Mouse (Mus musculus): ENCODE data around the gene Rem2. TPM values are rescaled to one million over a fixed set of nuclear protein-coding genes. Genes with fewer than 3 reads are reported as not detected.

Gene Rem2
- polyA plus RNA-seq, 1 experiment from 2014 or later: 0.34 TPM

GRCm38 (mm10) chr14:54442548-54442947, 33.4 kb upstream of the Rem2 start:
- Histone ChIP-seq H3K36me3 (ENCODE audit: control insufficient read depth, insufficient read depth) (peaks cover 2% of the 10 kb centered on the region; the same call in 1 of the 2 replicates), H3K9me3 (replicated peaks; ENCODE audit: control insufficient read depth, low read length) (no peaks in the 10 kb centered on the region), H3K27ac (ENCODE audit: low read length) (no peak overlapping the region), H3K4me1 (ENCODE audit: control insufficient read depth, low read depth, low read length) (peaks cover 5% of the 10 kb centered on the region; the same call in 1 of the 2 replicates), H3K4me3 (ENCODE audit: low read depth, low read length) (no peak overlapping the region), H3K4me2 (ENCODE audit: low read depth, low read length) (no peak overlapping the region), H3K27me3 (ENCODE audit: control insufficient read depth, insufficient read depth, low read depth, low read length) (no peaks in the 10 kb centered on the region), H3K9ac (ENCODE audit: low read depth, low read length) (no peak overlapping the region)
- 52% methylated on average over 3 of the region's 3 CpGs for WGBS (ENCODE audit: insufficient replicate concordance)
- no peak for ATAC-seq (ENCODE audit: low read depth)

- Histone ChIP-seq H3K36me3 (ENCODE audit: control insufficient read depth, insufficient read depth) (peaks cover 2% of the 10 kb centered on the region; the same call in 1 of the 2 replicates), H3K27me3 (ENCODE audit: control insufficient read depth, insufficient read depth, low read depth, low read length) (no peaks in the 10 kb centered on the region), H3K4me2 (ENCODE audit: low read depth, low read length) (no peak overlapping the region), H3K9me3 (replicated peaks; ENCODE audit: control insufficient read depth, low read length) (no peaks in the 10 kb centered on the region), H3K4me1 (ENCODE audit: control insufficient read depth, low read depth, low read length) (peaks cover 5% of the 10 kb centered on the region; the same call in 1 of the 2 replicates), H3K4me3 (ENCODE audit: low read depth, low read length) (no peak overlapping the region), H3K9ac (ENCODE audit: low read depth, low read length) (no peak overlapping the region), H3K27ac (ENCODE audit: low read length) (no peak overlapping the region)
- ATAC-seq (ENCODE audit: low read depth): peak; percentile 49; the same call in 1 of the 2 replicates
- WGBS (ENCODE audit: insufficient replicate concordance): 46% methylated on average over 3 of the region's 3 CpGs
Measured at GRCm38 (mm10) chr14:54443196-54443595, 32.7 kb upstream of the Rem2 start.

GRCm38 (mm10) chr14:54443712-54444618, 31.9 kb upstream of the Rem2 start:
- no peak overlapping the region for H3K9ac ChIP-seq (ENCODE audit: low read depth, low read length)
- no peak overlapping the region for H3K4me2 ChIP-seq (ENCODE audit: low read depth, low read length)
- no peak for ATAC-seq (ENCODE audit: low read depth)
- H3K4me3 ChIP-seq (ENCODE audit: low read depth, low read length): no peak overlapping the region
- peaks cover under 1% of the 10 kb centered on the region; the same call in 1 of the 2 replicates for H3K36me3 ChIP-seq (ENCODE audit: control insufficient read depth, insufficient read depth)
- 67% methylated on average over 15 of the region's 15 CpGs for WGBS (ENCODE audit: insufficient replicate concordance)
- no peaks in the 10 kb centered on the region for H3K9me3 ChIP-seq (replicated peaks; ENCODE audit: control insufficient read depth, low read length)
- no peak overlapping the region for H3K27ac ChIP-seq (ENCODE audit: low read length)
- H3K4me1 ChIP-seq (ENCODE audit: control insufficient read depth, low read depth, low read length): peaks cover 8% of the 10 kb centered on the region
- no peaks in the 10 kb centered on the region for H3K27me3 ChIP-seq (ENCODE audit: control insufficient read depth, insufficient read depth, low read depth, low read length)

- WGBS (ENCODE audit: insufficient replicate concordance): 54% methylated on average over 3 of the region's 3 CpGs
- H3K9me3 ChIP-seq (replicated peaks; ENCODE audit: control insufficient read depth, low read length): no peaks in the 10 kb centered on the region
- H3K27me3 ChIP-seq (ENCODE audit: control insufficient read depth, insufficient read depth, low read depth, low read length): no peaks in the 10 kb centered on the region
- no peak overlapping the region for H3K4me2 ChIP-seq (ENCODE audit: low read depth, low read length)
- H3K27ac ChIP-seq (ENCODE audit: low read length): no peak overlapping the region
- no peak overlapping the region for H3K9ac ChIP-seq (ENCODE audit: low read depth, low read length)
- ATAC-seq (ENCODE audit: low read depth): no peak
- no peaks in the 10 kb centered on the region for H3K36me3 ChIP-seq (ENCODE audit: control insufficient read depth, insufficient read depth)
- H3K4me1 ChIP-seq (ENCODE audit: control insufficient read depth, low read depth, low read length): peaks cover 12% of the 10 kb centered on the region
- no peak overlapping the region for H3K4me3 ChIP-seq (ENCODE audit: low read depth, low read length)
Measured at GRCm38 (mm10) chr14:54445476-54445875, 30.4 kb upstream of the Rem2 start.

GRCm38 (mm10) chr14:54453566-54453965, 22.3 kb upstream of the Rem2 start:
- no peak for ATAC-seq (ENCODE audit: low read depth)
- Histone ChIP-seq H3K4me3 (ENCODE audit: low read depth, low read length) (no peak overlapping the region), H3K4me2 (ENCODE audit: low read depth, low read length) (no peak overlapping the region), H3K9me3 (replicated peaks; ENCODE audit: control insufficient read depth, low read length) (no peaks in the 10 kb centered on the region), H3K9ac (ENCODE audit: low read depth, low read length) (no peak overlapping the region), H3K4me1 (ENCODE audit: control insufficient read depth, low read depth, low read length) (peaks cover 16% of the 10 kb centered on the region), H3K27ac (ENCODE audit: low read length) (no peak overlapping the region), H3K27me3 (ENCODE audit: control insufficient read depth, insufficient read depth, low read depth, low read length) (no peaks in the 10 kb centered on the region), H3K36me3 (ENCODE audit: control insufficient read depth, insufficient read depth) (no peaks in the 10 kb centered on the region)
- 71% methylated on average over 9 of the region's 9 CpGs for WGBS (ENCODE audit: insufficient replicate concordance)

GRCm38 (mm10) chr14:54454669-54455528, 21.0 kb upstream of the Rem2 start:
- Histone ChIP-seq H3K27ac (ENCODE audit: low read length) (no peak overlapping the region), H3K9me3 (replicated peaks; ENCODE audit: control insufficient read depth, low read length) (no peaks in the 10 kb centered on the region), H3K9ac (ENCODE audit: low read depth, low read length) (no peak overlapping the region), H3K4me1 (ENCODE audit: control insufficient read depth, low read depth, low read length) (peaks cover 8% of the 10 kb centered on the region), H3K27me3 (ENCODE audit: control insufficient read depth, insufficient read depth, low read depth, low read length) (no peaks in the 10 kb centered on the region), H3K4me3 (ENCODE audit: low read depth, low read length) (no peak overlapping the region), H3K36me3 (ENCODE audit: control insufficient read depth, insufficient read depth) (no peaks in the 10 kb centered on the region), H3K4me2 (ENCODE audit: low read depth, low read length) (no peak overlapping the region)
- 44% methylated on average over 11 of the region's 11 CpGs for WGBS (ENCODE audit: insufficient replicate concordance)
- no peak for ATAC-seq (ENCODE audit: low read depth)

- Histone ChIP-seq H3K9ac (ENCODE audit: low read depth, low read length) (no peak overlapping the region), H3K27ac (ENCODE audit: low read length) (no peak overlapping the region), H3K4me3 (ENCODE audit: low read depth, low read length) (no peak overlapping the region), H3K4me1 (ENCODE audit: control insufficient read depth, low read depth, low read length) (peaks cover 19% of the 10 kb centered on the region), H3K9me3 (replicated peaks; ENCODE audit: control insufficient read depth, low read length) (no peaks in the 10 kb centered on the region), H3K4me2 (ENCODE audit: low read depth, low read length) (no peak overlapping the region), H3K27me3 (ENCODE audit: control insufficient read depth, insufficient read depth, low read depth, low read length) (no peaks in the 10 kb centered on the region), H3K36me3 (ENCODE audit: control insufficient read depth, insufficient read depth) (no peaks in the 10 kb centered on the region)
- WGBS (ENCODE audit: insufficient replicate concordance): 60% methylated on average over 14 of the region's 14 CpGs
- 0 out of 2 replicates have a peak, but pooled peaks have one; percentile 16 for ATAC-seq (ENCODE audit: low read depth)
Measured at GRCm38 (mm10) chr14:54457907-54458569, 17.9 kb upstream of the Rem2 start.

GRCm38 (mm10) chr14:54462146-54462545, 13.8 kb upstream of the Rem2 start:
- no peaks in the 10 kb centered on the region for H3K9me3 ChIP-seq (replicated peaks; ENCODE audit: control insufficient read depth, low read length)
- no peak overlapping the region for H3K9ac ChIP-seq (ENCODE audit: low read depth, low read length)
- no peak overlapping the region for H3K4me2 ChIP-seq (ENCODE audit: low read depth, low read length)
- no peaks in the 10 kb centered on the region for H3K27me3 ChIP-seq (ENCODE audit: control insufficient read depth, insufficient read depth, low read depth, low read length)
- H3K27ac ChIP-seq (ENCODE audit: low read length): 0 out of 2 replicates have a peak overlapping the region, but pooled peaks have one; percentile 14
- WGBS (ENCODE audit: insufficient replicate concordance): 60% methylated on average over 4 of the region's 4 CpGs
- peaks cover 3% of the 10 kb centered on the region for H3K36me3 ChIP-seq (ENCODE audit: control insufficient read depth, insufficient read depth)
- H3K4me3 ChIP-seq (ENCODE audit: low read depth, low read length): no peak overlapping the region
- H3K4me1 ChIP-seq (ENCODE audit: control insufficient read depth, low read depth, low read length): peaks cover 29% of the 10 kb centered on the region
- no peak for ATAC-seq (ENCODE audit: low read depth)
